Mouse (Mus musculus): ENCODE measurements around the gene Axin2.

- no peak for TF ChIP-seq POLR2A (IDR thresholded peaks at IDR 0.05; ENCODE audit: low read depth, low read length)
- no peak for TF ChIP-seq CTCF (IDR thresholded peaks at IDR 0.05; ENCODE audit: borderline replicate concordance, insufficient read depth, low read length)
These were observed 34.8 kb upstream of the Axin2 start for GRCm38 (mm10) chr11:108885276-108885896.

Data from embryonic fibroblast, embryonic 13.5 days (primary cell).